Mouse (Mus musculus): ENCODE measurements around the gene Cops6.

Gene Cops6

DNA sequence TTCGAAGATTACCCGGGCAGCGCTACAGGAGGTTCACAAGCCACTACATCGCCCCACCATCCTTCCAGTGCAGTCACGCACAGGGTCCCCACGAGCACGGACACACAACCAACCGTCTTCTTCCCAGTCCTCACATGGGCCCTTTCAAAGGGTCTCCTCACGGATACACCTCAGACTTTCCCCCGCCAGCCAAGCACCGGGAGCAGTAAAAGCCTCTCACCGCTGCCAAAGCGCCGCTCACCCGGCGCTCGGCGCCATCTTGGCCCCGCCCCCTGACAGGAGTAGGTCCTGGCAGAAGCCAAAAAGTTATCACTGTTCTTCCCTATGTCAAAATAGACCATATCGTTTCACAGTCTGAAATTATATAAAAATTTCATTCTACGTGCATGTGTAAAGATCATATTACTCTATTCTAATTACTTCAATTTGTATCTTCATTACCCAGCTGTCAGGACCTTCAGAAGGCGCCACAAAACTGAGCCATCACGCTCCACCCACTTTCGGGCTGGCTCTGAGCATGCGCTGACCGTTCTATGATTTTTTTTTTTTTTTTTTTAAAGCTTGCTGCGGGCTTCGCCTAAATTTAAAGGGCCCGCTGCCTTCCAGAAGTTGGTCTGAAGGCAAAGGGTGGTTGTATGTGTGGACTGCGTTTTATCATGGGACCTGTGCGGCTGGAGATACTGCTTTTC is 26.2 kb downstream of the Cops6 start, which contains the start of the genes Taf6 and Cnpy4:
TSS of gene Taf6 (minus strand) at position 502 of the 689 bp plus-strand sequence.
TSS of gene Cnpy4 (plus strand) at position 536 of the 689 bp plus-strand sequence.
- peak; percentile 78 for DNase-seq (ENCODE audit: extremely low read depth, low read depth)

DNA sequence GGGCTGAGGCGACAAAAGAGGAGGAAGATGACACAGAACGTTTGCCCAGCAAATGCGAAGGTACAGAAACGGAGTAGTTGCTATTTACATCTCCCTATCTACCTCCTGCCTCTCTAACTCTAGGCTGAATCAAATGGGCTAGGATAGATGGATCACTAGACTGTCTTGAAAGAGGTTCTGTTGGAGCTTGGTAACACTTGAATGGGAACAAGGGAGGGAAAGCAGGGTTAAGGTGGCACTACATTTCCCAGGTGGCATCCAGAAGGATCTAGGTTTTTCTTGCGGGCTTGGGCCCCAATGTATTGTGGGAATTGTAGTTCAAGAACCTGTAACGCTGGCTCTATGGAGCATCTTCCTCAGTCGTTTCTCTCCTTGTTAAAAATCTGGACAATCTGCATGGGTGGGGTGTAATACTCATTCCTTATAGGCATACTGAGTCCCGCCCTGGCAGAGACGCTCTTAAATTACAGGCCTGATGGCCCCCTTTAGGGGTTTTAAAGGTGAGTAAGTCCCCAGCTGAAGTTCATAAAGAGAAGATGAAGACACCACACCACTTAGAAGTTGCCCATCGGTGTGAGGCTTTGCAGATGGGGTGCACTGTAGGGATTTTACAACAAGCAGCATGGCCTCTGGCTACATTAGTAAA is 26.9 kb downstream of the Cops6 start:
- DNase-seq (ENCODE audit: extremely low read depth, low read depth), result peak; percentile 88

- peak; percentile 87 for DNase-seq (ENCODE audit: extremely low read depth, low read depth)
Measured at GRCm38 (mm10) chr5:138193771-138194727, 33.2 kb downstream of the Cops6 start, which contains the start of gene Mblac1. TSS of gene Mblac1 (plus strand) at chr5:138194314.

DNA sequence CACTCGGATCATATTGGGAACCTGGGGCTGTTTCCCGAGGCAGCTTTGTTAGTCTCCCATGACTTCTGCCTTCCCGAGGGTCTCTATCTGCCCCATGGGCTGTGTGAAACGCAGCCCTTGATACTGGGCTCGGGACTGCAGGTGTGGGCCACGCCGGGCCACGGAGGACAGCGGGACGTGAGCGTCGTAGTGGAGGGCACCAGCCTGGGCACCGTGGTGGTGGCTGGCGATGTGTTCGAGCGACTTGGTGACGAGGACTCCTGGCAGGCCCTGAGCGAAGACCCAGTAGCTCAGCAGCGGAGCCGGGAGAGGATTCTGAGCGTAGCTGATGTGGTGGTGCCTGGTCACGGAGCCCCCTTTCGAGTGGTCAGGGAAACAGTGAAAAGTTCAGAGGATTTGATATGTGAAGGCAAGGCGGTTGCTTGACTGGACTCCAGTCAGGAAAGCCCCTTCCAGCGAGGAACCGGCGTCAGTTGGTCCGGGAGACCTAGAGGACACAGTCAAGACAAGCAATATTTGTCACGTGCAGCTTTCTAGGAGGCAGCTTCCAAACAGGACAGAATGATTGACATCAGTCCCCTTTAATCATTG is 34.0 kb downstream of the Cops6 start:
- DNase-seq (ENCODE audit: extremely low read depth, low read depth), result no peak

GRCm38 (mm10) chr5:138195463-138195862 is 34.6 kb downstream of the Cops6 start:
- peak; percentile 55 for DNase-seq (ENCODE audit: extremely low read depth, low read depth)

DNA sequence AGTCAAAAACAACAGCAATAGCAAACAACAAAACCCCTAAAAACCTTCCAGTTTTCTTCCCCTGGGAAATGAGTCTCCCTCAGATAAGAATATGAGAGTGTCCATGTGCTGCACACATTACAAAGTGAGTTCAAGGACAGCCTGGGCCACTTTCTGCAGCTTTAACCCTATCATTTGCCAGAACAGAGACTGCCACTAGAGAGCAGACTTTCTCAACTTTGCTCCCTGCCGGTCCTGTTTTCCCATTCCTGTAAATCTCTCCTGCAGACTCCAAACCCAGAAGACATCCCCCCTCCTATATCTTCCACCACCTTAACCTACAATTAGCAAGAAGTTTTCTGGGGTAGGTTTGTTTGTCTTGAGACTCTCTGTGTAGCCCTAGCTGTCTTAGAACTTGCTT is 38.7 kb downstream of the Cops6 start:
- DNase-seq (ENCODE audit: extremely low read depth, low read depth), result no peak

- DNase-seq (ENCODE audit: extremely low read depth, low read depth), result no peak
Measured at GRCm38 (mm10) chr5:138202086-138202485, 41.2 kb downstream of the Cops6 start.

DNA sequence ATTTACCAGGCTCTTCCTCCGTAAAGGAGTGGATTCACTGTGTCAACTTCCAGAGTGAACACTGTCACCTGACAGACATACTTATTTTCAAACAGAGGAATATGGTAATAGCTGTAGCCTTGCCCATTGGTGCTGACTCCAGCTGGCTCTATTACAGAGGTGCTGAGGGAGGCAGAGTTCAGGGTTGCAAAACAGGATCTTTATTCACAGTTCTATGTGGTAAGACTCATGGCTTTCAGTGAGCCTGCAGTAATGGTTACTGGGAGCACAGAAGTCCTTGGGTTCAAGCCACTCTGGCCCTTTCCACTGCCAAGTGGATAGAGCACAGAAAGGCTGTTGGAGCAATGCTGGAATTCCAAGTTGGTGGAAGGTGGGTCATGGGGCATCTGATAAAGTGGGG is 46.4 kb downstream of the Cops6 start:
- no peak for DNase-seq (ENCODE audit: extremely low read depth, low read depth)

- no peak for DNase-seq (ENCODE audit: extremely low read depth, low read depth)
Measured at GRCm38 (mm10) chr5:138207873-138208272, 47.0 kb downstream of the Cops6 start.
